Mouse (Mus musculus): ENCODE data around the gene Rela.

GRCm38 (mm10) chr19:5645280-5645679 is 8.0 kb downstream of the Rela start:
- TF ChIP-seq POLR2A (IDR thresholded peaks at IDR 0.05; ENCODE audit: low read depth, low read length), result no peak
- no peak for TF ChIP-seq CTCF (IDR thresholded peaks at IDR 0.05; ENCODE audit: extremely low read depth, insufficient read length, insufficient replicate concordance, low read depth, low read length)

Data from small intestine, adult 2 months (tissue).